Mouse (Mus musculus) frontal cortex, adult (tissue): ENCODE data around the gene Tas1r2.

ENCODE experiments used
- ATAC-seq: cut with Nextera tagmentation; 2 replicates; pipeline ENCODE4 v1.9.2; 2017; ENCODE audit warnings: mild to moderate bottlenecking, moderate library complexity, mixed read lengths; ENCODE audit not compliant: low TSS enrichment

Gene Tas1r2

DNA sequence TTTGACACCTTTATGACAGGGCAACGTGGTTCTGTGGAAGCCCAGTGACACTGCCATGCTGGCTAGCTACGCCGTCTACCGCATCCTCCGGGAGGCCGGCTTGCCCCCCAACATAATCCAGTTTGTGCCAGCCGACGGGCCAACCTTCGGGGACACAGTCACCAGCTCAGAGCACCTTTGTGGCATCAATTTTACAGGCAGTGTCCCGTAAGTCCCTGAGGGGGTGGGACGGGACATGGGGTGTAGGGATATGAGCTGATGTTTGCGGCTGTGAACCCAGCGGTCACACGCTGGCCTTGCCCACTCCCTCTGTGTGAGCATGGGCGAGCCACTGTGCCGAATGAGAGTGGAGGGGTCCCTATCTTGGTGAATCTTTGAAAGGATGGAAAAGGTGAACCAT lies 15.0 kb upstream of the Tas1r2 start:
- no peak for ATAC-seq

DNA sequence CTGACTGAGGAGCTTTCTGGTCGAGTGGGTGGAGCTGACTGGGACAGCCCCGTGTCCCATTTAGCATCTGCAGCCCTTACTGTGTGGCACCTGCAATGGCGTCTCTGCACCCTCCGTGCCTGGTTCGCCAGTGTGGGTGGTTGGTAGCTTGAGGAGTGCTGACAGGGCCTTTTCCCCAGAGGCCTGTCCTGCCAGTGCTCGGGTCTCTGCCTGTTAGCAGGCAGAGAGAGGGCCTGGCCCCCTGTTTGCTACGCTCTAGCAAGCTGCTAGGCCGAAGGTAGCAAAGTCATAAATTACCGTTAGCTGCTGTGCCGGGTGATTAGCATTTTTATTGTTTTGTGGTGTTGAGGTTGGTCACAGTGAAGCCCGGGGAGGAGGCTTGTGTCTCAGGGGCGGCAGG lies 13.5 kb upstream of the Tas1r2 start:
- ATAC-seq = no peak

DNA sequence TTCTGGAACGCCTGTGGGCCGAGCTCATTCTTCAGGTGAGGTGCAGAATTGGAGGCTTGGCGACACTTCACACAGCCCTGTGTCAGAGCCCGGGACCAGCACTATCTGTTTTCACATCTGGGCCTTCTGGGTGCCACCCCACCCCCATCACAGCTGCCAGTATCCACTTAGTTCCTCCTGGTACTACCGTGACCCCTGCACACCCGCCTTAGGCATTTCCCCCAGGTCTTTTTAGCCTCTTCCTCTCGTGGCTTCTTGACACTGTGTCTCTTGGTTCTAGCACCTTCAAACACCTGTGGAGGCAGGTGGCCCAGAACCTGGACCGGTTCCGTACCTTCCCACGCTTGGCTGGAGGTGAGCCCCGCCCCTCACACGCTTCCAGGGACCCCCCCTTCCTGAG lies 13.0 kb upstream of the Tas1r2 start:
- ATAC-seq = no peak

DNA sequence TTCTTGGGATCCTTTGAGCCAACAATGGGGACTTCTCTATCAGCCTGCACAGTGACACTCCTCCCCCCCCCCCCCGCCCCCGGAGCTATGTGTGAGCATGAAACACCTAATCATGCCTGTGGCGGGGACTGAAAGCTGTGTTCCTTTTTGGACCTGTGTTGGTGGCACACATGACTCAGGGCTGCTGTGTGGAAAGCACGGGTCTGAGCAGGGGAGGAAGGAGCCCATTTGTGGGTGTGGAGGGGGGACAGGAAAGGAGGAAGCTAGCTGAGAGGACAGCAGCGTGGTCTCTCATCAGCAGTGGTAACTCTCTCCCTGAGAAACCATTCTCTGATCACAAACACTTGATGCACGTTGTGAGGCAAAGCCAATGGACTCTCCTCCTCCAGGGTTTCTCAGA lies 12.6 kb upstream of the Tas1r2 start:
- ATAC-seq = no peak

DNA sequence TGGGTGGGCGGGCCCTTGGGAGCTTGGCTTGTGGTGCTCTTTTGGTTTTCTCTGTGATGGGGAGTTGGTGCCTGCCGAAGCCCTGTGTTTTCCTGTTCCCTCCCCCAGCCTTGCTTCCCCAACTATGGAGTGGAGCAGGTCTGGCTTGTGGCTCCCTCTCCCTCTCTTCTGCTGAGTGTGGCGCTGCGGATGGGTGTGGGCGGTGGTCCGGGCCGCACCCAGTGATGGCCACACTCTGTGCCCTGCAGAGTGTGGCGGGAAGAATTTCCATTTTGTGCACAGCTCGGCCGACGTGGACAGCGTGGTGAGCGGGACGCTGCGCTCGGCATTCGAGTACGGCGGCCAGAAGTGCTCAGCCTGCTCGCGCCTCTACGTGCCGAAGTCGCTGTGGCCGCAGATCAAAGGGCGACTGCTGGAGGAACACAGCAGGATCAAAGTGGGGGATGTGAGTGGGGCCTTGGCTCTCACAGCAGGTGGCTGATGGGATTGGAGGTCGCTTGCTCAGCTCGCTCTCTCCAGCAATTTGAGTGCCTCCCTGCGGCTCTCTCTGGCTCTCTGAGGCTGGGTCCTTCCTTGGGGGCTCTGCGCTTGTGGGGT lies 11.4 kb upstream of the Tas1r2 start:
- no peak for ATAC-seq

DNA sequence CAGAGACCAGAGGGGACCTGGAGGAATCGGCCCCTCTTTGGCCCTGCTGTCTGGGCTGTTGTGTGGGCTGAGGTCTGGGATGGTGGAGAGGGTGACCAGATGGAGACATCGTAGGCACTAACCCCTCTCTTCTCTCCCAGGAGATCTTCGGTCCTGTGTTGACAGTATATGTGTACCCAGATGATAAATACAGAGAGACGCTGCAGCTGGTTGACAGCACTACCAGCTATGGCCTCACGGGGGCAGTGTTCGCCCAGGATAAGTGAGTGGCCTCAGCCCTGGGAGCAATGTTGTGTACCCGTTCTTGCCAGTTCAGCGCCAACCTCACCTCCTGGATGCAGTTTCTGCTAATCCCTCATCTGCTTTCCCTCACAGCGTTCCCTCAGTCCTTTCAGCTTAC lies 9.4 kb upstream of the Tas1r2 start:
- ATAC-seq = 0 out of 2 replicates have a peak, but pooled peaks have one; percentile 62

DNA sequence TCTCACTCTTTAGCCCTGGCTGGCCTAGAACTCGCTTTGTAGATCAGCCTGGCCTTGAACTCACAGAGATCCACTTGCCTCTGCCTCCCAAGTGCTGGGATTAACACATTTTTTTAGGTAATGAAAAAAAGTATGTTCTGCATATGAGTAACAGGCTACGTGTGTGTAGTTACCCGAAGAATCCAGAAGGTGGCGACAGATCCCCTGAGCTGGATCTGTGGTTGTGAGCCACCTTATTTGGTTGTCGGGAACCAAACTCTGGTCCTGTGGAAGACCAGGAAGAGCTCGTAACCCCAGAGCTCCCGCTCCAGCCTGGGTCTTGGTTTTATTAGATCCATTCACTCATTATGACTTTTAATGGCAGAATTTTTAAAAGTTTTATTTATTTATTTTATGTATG lies 6.4 kb upstream of the Tas1r2 start:
- ATAC-seq = no peak

DNA sequence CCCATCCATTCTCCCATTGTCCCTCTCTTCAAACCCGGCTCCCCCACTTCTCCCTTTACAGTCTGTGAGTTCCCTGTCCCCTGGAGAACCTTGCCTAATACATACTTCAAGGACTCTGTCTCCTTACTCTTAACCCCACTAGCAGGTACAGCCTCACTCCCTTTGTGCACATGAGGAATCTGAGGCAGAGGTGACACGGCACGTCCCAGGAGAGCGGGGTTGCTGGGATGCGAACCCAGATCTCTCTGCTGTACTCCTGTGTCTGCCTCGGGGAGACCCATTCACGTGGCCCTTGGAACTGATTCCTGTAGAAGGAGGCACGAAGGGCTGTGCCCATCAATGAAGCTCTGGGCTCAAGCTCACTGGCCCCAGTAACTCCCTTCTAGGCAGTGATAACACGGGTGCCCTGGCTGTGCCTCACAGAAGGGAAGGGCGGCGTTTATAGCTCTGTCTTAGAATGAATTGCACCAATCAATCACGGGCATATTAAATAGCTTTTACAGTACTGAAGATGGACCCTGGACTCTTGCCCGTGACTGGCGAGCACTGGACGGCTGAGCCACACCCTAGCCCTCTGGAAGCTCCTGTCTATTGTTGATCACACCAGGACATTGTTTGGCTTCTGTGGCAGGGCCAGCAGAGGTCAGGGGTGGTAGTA lies 3.1 kb upstream of the Tas1r2 start:
- no peak for ATAC-seq

DNA sequence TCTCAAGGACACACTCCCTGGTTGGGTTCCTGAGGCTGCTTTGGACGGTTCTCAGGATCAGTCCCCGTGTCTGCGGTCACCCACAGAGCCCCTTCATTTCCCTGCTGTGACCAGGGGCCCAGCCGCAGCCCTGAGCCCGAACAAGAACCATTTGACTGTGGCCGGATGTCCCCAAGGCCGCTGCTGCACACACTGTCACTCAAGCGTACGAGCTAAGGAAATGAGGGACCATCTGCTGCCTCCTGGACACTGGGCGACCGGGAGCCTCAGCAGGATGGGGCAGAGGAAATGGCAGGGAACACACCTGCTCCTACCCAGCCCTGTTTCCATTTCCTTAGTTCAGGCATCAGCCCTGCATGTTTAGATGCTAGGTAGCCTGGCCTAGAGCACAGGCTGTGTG lies 2.4 kb upstream of the Tas1r2 start:
- no peak for ATAC-seq

DNA sequence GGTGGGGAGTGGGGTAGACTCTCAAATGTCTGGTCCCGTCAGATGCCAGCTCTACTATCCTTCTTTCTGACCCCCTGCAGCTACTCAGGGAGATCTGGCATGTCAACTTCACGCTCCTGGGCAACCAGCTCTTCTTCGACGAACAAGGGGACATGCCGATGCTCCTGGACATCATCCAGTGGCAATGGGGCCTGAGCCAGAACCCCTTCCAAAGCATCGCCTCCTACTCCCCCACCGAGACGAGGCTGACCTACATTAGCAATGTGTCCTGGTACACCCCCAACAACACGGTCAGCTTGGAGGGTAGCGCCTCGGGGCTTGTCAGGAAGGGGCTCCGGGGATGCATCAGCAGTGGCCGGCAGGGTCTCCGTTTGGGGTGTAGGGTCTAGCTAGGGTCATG lies 8.6 kb downstream of the Tas1r2 start:
- ATAC-seq = no peak

DNA sequence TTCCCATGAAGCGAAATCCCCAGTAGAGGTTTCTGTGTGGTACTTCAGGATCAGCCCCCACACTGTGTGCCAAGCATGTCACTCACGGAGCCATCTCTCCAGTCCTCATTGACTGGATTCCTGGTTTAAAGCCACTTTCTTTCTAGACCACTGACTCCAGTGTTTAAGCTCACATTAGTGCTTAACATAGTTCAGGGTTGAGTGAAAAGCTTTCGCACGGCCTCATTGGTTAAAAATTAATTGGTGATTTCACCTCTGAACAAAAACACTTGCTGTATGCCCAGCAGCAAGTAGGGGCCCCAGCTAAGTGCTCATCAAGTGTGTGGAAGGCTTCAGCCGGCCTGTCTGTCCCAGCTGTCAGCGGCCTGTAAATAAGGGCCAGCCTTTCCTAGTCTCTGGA lies 14.3 kb downstream of the Tas1r2 start:
- ATAC-seq = no peak

DNA sequence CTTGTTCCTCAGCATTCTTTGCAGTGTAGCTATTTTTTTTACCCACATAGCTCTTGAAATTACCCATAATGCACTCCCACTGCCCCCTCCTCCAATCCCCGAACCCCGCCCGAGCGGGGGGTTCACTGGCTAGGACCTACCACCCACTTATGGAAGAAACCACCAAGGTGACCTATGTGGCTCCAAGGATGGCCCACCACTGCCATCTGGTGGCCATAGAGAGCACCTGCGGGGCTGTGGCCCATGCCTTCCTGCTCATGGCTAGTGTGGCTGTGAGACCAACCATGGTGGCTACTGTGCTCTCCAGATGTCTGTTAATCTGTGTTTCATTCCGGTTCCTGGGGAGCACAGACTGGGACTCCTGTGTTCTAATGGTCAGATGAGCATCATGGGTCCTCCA lies 16.5 kb downstream of the Tas1r2 start:
- ATAC-seq = peak; percentile 62; the same call in 1 of the 2 replicates

DNA sequence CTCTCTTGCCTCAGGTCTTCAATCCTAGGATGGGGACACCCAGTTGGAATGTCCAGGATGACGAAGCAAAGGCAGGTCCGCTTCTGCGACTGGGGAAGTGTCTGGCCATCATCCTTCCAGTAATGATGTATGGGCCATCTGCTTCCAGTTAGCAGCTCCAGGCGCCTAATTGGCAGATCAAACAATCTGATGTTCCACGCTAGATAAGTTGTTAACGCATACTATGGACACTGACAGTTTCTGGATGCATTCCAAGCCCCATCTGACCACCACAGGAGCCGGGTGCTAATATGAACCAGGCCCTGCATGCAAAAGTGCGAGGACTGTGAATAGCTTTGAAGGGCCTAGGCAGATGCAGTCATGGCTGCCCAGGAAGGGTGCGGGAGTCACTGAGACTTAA lies 22.4 kb downstream of the Tas1r2 start:
- no peak for ATAC-seq

DNA sequence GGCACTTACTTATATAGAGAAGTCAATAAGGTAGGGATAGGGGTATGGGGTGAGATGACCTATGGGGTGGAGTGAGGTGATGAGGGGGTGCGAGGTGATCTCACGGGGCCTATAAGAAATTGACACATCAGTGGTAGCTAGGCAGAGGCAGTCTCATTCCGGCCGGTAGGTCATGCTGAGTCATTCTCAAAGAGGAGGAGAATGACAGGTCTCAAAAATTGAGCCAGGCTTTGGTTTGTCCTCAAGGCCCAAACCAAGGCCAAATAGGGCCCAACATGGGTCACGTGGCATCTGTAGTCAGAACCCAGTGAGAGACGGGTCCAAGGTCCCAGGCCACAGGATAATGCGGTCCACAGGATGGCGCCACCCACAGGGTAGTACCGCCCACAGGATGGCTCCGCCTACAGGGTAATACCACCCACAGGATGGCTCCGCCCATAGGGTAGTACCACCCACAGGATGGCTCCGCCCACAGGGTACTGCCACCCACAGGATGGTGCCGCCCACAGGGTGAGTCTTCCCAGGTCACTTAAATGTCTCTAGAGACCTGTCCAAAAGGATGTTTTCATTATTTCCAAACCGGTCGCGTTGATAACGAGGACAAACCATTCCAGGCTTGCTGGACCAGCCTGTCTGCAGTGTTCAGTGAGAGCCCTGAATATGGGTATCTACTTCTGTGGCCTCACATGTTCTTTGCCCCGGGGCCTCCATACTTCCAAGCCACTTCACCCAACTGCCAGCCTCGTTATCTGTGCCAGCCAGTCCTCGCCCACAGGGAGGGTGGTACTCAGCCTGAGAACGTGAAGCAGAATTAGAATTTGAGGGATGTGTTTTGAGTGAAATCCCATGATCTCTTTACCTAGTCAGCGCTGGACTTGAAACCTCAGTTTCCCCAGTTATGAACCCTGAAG lies 30.6 kb downstream of the Tas1r2 start:
- ATAC-seq = no peak

DNA sequence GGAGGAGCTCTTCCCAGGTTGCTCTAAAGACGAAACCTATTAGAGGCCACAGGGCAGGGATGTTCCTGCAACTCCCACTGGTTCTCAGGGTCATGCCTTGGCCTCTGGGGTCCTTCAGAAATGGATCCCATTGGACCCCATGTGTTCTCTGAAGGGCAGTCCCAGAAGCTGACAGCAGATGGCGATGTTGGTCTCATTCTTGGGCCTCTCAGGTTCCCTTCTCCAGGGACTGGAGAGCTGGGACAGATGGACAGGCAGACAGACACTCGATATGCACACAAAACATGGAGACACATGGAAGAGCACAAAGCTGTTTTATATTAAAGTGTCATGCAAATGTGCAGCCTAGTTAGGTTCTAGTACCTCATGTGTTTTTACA lies 31.3 kb downstream of the Tas1r2 start:
- ATAC-seq = no peak

DNA sequence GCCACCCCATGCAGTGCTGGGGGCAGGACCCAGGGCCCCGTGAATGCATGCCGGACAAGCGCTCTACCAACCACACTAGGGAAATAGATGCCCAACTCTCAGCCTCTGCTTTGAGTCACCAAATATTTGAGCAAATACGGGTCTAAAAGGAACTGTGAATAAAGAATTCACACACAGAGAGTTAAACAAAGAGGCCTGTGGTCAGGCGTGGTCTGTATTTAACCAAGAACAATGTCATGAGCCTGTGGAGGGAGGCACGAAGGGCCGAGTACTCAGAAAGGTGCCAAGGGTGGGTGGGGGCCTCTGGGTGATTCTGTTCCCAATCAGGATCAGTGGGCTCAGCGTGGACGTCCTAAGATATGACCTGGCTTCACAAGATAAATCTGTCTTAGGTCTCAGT lies 34.7 kb downstream of the Tas1r2 start:
- no peak for ATAC-seq

DNA sequence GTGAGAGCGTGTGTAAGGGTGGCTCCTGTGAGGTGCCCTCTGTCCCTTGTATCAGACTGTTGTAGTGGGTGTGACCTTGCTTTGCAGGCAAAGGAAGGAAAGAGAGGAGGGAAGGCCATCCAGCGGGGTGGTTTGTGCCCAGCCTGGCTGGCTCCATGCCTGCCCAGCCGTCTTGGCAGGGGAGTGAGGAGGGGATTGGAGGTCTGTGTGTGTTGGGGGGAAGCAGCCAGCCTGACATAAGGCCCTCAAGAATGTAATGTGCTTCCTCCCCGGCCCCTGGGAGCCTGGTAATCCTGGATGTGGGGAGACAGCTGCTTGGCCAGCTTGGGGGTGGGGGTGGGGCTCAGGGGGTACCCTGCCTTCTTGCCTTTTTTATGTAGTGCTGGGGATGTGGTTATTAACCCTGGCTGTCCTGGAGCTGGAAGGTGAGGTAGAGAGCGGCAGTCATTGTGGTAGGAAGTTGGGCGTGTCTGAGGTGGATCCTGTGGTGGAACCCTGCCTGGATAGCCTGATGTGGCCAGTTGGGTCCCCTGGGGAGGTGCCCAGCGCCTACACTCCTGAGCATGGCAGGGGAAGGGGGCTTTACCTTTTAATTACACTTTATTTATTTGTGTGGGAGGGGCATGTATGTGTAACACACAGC lies 36.4 kb downstream of the Tas1r2 start:
- no peak for ATAC-seq

DNA sequence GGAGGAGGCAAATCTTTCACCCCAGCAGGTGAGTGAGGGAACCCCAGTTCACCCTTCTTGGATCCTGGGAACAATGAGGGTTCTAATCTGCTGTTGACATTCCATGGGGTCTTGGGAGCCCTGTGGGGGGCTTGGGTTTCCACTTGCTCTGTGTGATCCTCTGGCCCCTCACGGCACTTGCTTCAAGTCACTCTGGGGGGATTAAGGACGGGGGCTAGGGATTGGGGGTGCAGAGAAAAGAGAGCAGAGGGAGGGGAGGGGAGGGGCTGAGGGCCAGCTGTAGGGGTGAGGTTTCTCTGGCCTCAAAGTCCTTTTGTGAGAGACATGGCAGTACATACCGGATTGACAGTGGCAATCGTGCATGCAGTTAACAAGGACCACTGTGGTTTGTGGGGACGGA lies 40.0 kb downstream of the Tas1r2 start:
- no peak for ATAC-seq

DNA sequence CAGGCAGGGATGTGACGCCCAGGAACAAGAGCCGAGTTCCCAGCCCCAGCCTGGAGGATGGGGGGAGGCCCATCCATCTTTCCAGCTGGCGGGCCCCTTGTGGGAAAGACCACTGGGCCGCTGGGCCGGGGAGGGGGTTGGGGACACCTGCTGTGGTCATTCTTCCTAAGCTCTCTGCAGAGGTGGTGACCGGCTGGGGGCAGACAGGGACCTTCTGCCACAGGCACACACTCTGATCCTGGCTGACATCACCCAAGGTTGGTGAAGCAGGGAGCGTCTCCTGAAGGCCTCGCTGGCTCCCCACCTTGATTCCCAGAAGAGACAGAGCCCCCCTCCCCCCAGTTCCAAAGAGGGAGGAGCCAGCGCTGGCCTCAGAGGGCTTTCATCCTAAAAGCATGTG lies 44.4 kb downstream of the Tas1r2 start:
- ATAC-seq = no peak

DNA sequence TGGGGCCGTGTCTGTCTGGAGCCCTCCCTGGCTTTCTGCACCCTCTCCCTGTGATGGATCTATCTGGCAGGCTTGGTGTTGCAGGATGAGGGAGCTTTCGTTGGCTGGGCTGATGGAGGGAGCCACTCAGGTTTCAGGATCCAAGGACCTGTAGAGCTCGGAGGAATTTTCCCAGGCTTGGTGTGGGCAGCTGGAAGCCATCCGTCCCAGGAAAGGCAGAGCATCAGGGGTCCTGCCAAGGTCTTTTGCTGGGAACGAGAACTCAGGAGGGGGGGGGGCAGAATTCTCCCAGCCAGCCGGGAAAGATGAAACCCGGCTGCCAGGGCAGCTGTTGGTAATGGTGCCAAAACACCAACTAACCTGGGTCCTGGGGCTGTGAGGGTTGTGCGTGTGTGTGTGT lies 45.3 kb downstream of the Tas1r2 start:
- ATAC-seq = no peak

DNA sequence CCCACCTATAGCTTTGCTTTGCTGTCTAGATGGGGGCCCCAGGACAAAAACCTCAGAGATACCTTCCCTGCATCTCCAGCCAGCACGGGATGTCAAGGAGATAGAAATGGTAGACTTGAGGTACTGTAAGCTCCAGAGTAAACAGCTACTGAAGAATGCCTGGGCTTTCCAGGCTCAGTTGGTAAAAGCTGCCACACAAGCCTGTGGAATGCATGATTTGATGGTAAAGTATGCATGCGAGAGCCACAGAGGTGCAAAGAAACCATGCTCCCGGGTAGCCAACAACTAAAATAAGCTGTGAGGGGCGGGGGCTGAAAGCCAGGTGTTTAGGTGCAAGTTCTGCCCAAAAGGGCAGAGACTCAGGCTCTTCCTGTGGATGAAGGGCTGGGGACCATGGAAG lies 49.6 kb downstream of the Tas1r2 start:
- no peak for ATAC-seq

DNA sequence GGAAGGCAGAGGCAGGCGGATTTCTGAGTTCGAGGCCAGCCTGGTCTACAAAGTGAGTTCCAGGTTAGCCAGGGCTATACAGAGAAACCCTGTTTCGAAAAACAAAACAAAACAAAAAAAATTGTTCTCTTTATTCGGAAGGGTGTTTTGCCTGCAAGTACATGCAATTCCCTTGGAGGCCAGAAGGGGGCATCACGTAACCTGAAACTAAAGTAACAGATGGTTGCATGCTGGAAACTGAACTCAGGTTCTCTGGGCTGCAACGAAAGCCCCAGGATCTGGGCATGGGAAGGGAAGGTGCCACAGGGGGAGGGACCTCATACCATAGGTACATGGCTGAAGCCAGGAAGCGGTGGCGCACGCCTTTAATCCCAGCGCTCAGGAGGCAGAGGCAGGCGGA lies 50.1 kb downstream of the Tas1r2 start:
- ATAC-seq = no peak

DNA sequence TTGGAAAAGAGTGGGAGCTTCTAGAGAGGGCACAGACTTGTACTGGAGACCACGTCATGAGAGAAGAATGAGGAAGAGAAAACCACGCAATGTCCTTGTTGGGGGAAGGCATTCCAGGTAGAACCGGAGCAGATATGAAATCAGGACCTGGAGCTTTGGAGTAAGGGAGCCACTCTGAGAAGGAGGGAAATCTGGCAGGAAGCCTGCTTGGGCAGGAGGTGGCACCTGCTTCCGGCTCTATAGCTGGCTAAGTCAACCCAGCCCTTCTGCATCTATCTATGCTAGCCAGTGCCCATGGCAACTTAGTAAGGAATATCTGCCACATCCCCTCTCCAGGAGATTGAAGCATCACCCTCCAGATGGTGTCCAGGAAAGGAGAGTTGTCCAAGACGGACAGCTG lies 52.6 kb downstream of the Tas1r2 start:
- no peak for ATAC-seq
